Mouse (Mus musculus) hindbrain, embryonic 15.5 days (tissue): ENCODE measurements around the gene Magi1. TPM values are rescaled to one million over a fixed set of nuclear protein-coding genes. Genes with fewer than 3 reads are reported as not detected.

Experiments
- ATAC-seq: fragments of 200-750 bp; cut with Nextera tagmentation; 2 replicates; pipeline ENCODE4 v1.8.0; 2017; ENCODE audit warnings: low read depth, moderate number of reproducible peaks, moderate TSS enrichment; ENCODE audit not compliant: low FRiP score
- H3K27ac ChIP-seq: fragments of 300-500 bp; sonication (generic); replicated peaks from 2 replicates; pipeline ENCODE4 v1.5.1; 2015; ENCODE audit warnings: mild to moderate bottlenecking, inconsistent platforms
- H3K27me3 ChIP-seq: fragments of 300-500 bp; sonication (generic); 2 replicates; pipeline ENCODE4 v1.6.1; 2015; ENCODE audit warnings: control low read depth, inconsistent platforms
- H3K36me3 ChIP-seq: fragments of 300-500 bp; sonication (generic); 2 replicates; pipeline ENCODE4 v1.6.1; 2015; ENCODE audit warnings: control low read depth, inconsistent platforms
- H3K4me1 ChIP-seq: fragments of 300-500 bp; sonication (generic); replicated peaks from 2 replicates; pipeline ENCODE4 v1.6.1; 2015; ENCODE audit warnings: control low read depth, inconsistent platforms
- H3K4me2 ChIP-seq: fragments of 300-500 bp; sonication (generic); 2 replicates; pipeline ENCODE4 v1.6.1; 2015; ENCODE audit warnings: moderate library complexity, mild to moderate bottlenecking, inconsistent platforms
- H3K4me3 ChIP-seq: fragments of 300-500 bp; sonication (generic); 2 replicates; pipeline ENCODE4 v1.5.1; 2015; ENCODE audit warnings: mild to moderate bottlenecking, inconsistent platforms
- H3K9ac ChIP-seq: fragments of 300-500 bp; sonication (generic); 2 replicates; pipeline ENCODE4 v1.6.1; 2015; ENCODE audit warnings: inconsistent platforms
- H3K9me3 ChIP-seq: fragments of 300-500 bp; sonication (generic); 2 replicates; pipeline ENCODE4 v1.6.1; 2016; ENCODE audit warnings: control low read depth, inconsistent platforms
- WGBS: fragments of 180-500 bp; shearing (Covaris S2); methylation state at CpG from one replicate; pipeline ENCODE4 v1.1.7; 2015; 5-methylcytosine and 5-hydroxymethylcytosine counted together
- polyA plus RNA-seq: library from polyadenylated mRNA; unstranded; fragments of >200 nt; fragmentation: Nextera tagmentation; extraction: Ambion mirVana; gene quantifications from 2 replicates; pipeline ENCODE4 v1.2.1, GENCODE M21; 2015

Gene Magi1
- polyA plus RNA-seq, 1 experiment from 2014 or later: 30.4 TPM

- ATAC-seq: no peak
- no peaks in the 10 kb centered on the region for H3K27me3 ChIP-seq
- H3K4me2 ChIP-seq: no peak overlapping the region
Observed at GRCm38 (mm10) chr6:94225091-94225490, 58.6 kb downstream of the Magi1 start.

DNA sequence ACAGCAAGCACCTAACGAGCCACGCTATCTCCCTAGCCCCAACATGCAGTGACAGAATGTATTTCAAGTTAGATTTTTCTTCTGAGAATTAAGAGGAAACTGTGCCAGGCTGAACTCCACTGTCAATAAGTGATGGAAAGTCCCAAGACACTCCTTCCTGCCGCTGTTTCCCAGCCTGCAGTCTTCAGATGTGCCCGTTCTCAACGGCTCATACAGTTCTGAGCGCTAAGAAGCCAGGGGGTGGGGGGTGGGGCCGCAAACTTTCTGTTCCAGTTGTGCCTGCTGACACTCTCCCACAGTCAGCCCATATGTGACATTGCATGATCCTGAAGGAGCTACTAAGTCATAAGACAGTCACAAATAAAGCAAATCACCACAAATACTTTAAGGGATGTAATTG, 61.5 kb downstream of the Magi1 start:
- no peak overlapping the region for H3K4me3 ChIP-seq
- no peaks in the 10 kb centered on the region for H3K27me3 ChIP-seq
- no peaks in the 10 kb centered on the region for H3K36me3 ChIP-seq
- no peak overlapping the region for H3K9ac ChIP-seq
- no peak for ATAC-seq
- WGBS: 57% methylated on average over 7 of the region's 7 CpGs
- no peak overlapping the region for H3K4me2 ChIP-seq
- no peaks in the 10 kb centered on the region for H3K4me1 ChIP-seq
- H3K9me3 ChIP-seq: no peaks in the 10 kb centered on the region
- no peak overlapping the region for H3K27ac ChIP-seq

More at GRCm38 (mm10) chr6:94225091-94225490, 58.6 kb downstream of the Magi1 start:
- H3K36me3 ChIP-seq: no peaks in the 10 kb centered on the region
- H3K4me3 ChIP-seq: no peak overlapping the region
- H3K9ac ChIP-seq: no peak overlapping the region
- WGBS: 72% methylated on average over 6 of the region's 6 CpGs
- H3K4me1 ChIP-seq: no peaks in the 10 kb centered on the region
- no peaks in the 10 kb centered on the region for H3K9me3 ChIP-seq
- no peak overlapping the region for H3K27ac ChIP-seq

GRCm38 (mm10) chr6:94221750-94222149, 62.0 kb downstream of the Magi1 start:
- H3K4me3 ChIP-seq: no peak overlapping the region
- no peak overlapping the region for H3K27ac ChIP-seq
- H3K27me3 ChIP-seq: no peaks in the 10 kb centered on the region
- ATAC-seq: no peak
- H3K9me3 ChIP-seq: no peaks in the 10 kb centered on the region
- no peak overlapping the region for H3K4me2 ChIP-seq
- 90% methylated on average over 6 of the region's 6 CpGs for WGBS
- H3K9ac ChIP-seq: no peak overlapping the region
- no peaks in the 10 kb centered on the region for H3K36me3 ChIP-seq
- H3K4me1 ChIP-seq: no peaks in the 10 kb centered on the region

DNA sequence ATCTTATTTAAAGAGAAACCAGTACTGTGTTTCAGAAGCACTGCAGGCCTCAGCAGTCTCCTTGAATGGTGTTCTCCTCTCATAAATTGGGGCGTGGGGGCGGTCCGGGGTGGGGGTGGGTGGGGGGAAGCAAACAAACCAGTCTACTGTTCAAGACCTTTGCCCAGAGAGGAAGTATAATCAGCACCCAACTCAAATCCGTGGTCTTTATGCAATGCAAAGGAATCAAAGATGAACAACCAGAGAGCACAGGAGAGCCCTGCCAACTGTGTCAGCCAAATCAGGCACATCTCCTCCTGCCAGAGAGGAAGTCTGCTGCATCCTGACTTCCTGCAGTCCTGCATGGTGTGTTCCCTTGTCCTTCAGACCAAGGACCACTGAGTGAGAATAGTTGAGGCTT, 65.6 kb downstream of the Magi1 start:
- no peaks in the 10 kb centered on the region for H3K36me3 ChIP-seq
- H3K4me1 ChIP-seq: no peaks in the 10 kb centered on the region
- H3K9me3 ChIP-seq: no peaks in the 10 kb centered on the region
- no peaks in the 10 kb centered on the region for H3K27me3 ChIP-seq
- ATAC-seq: no peak
- 79% methylated on average over 4 of the region's 4 CpGs for WGBS
- H3K9ac ChIP-seq: no peak overlapping the region
- H3K27ac ChIP-seq: no peak overlapping the region
- H3K4me2 ChIP-seq: no peak overlapping the region
- H3K4me3 ChIP-seq: no peak overlapping the region

DNA sequence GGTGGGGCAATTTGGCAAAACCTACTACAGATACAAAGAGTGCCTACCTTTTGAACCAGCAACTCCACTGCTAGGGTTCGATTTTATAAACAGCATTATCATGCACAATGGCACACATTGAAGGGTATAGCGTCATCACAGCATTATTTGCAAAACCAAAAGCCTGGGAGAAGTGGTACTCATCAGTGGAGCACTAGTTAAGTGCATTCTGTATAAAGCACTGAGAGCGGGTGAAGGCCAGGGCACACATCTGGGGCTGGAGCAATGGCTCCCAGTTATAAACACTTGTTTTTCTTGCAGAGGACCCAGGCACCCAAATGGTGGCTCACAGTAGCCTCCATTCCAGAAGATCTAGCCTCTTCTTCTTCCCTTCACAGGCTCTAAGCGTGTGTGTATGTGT, 67.9 kb downstream of the Magi1 start:
- Histone ChIP-seq H3K36me3 (no peaks in the 10 kb centered on the region), H3K4me1 (no peaks in the 10 kb centered on the region), H3K27me3 (no peaks in the 10 kb centered on the region), H3K4me2 (no peak overlapping the region), H3K9me3 (no peaks in the 10 kb centered on the region), H3K27ac (no peak overlapping the region), H3K9ac (no peak overlapping the region), H3K4me3 (no peak overlapping the region)
- 92% methylated on average over 4 of the region's 4 CpGs for WGBS
- no peak for ATAC-seq

DNA sequence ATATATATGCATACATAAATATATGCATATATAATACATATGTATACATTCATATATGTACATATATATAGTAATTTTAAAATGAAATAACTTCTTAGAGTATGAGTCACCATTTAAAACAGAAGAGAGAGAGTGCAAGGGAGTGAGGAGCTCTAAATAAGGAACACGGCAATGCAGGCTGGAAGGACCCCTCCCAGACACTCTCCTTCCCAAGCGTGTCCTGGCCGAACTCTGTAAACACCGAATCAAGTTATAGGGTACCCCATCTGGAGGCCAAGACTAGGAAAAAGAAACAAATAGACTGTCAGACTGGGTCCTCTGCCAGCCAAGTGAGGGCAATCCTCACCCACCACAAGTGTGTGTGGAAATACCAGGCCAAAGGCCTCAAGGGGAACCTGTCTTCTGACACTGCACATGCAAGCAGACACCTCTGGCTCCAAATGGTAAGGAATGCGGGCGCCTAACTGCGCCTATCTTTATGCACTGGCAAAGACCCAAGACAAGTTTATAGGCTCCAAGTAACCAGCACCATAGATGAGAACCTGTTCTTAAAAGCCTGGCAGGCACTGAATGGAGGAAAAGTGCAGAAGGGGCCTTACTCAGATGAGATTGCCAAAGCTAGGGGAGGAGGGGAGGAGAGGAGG, 68.7 kb downstream of the Magi1 start:
- no peaks in the 10 kb centered on the region for H3K4me1 ChIP-seq
- no peaks in the 10 kb centered on the region for H3K9me3 ChIP-seq
- no peak for ATAC-seq
- H3K4me3 ChIP-seq: no peak overlapping the region
- WGBS: 87% methylated on average over 7 of the region's 7 CpGs
- no peak overlapping the region for H3K27ac ChIP-seq
- H3K27me3 ChIP-seq: no peaks in the 10 kb centered on the region
- H3K4me2 ChIP-seq: no peak overlapping the region
- no peaks in the 10 kb centered on the region for H3K36me3 ChIP-seq
- H3K9ac ChIP-seq: no peak overlapping the region

DNA sequence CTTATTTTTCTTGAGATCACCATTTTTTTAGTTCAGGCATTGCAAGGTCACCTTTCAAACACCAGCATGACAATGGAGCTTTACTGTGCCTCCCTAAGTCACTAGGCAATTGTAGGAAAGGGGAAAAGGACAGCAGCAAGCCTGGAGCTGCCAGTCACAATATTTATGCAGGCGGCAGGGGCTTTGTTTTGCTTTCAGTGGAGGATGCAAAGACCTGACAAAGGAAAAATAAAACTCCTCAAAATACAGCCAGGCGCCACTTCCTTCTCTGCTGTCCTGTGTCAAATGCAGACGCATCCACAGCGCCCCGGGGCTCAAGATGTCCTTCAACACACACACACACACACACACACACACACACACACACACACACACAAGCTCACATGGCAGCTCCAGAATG, 77.8 kb downstream of the Magi1 start:
- Histone ChIP-seq H3K27me3 (no peaks in the 10 kb centered on the region), H3K4me2 (no peak overlapping the region), H3K27ac (0 out of 2 replicates have a peak overlapping the region, but pooled peaks have one; percentile 20), H3K4me1 (0 out of 2 replicates have a peak, but pooled peaks cover 11% of the 10 kb centered on the region), H3K36me3 (no peaks in the 10 kb centered on the region), H3K9me3 (no peaks in the 10 kb centered on the region), H3K4me3 (no peak overlapping the region), H3K9ac (no peak overlapping the region)
- 18% methylated on average over 5 of the region's 5 CpGs for WGBS
- no peak for ATAC-seq

DNA sequence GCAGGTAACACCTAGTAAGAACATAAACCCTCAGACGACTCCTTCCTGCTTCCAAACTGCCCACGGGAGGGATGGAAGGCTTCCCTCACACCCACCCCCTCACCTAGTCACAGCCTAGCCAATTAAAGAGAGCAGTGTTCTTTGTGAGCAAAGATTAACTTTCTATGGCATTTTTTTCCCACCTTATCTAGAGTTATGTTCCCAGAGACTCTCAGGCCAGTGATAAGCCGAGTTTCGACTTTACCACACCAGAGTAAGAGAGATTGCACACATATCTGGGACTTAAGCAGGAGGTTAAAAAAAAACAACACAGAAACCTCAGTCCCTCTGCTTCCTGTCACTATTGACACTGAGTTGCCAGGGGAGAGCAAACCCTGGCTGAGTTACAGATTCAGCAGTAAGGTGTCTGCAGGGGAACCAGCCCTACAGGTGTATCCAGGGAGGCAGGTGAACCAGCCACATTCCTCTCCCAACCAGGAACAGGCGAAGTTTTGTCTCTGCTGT, 80.0 kb downstream of the Magi1 start:
- Histone ChIP-seq H3K9me3 (no peaks in the 10 kb centered on the region), H3K4me1 (0 out of 2 replicates have a peak, but pooled peaks cover 11% of the 10 kb centered on the region), H3K9ac (no peak overlapping the region), H3K4me3 (no peak overlapping the region), H3K4me2 (no peak overlapping the region), H3K27me3 (no peaks in the 10 kb centered on the region), H3K27ac (no peak overlapping the region), H3K36me3 (no peaks in the 10 kb centered on the region)
- 76% methylated on average over 5 of the region's 5 CpGs for WGBS
- ATAC-seq: no peak

DNA sequence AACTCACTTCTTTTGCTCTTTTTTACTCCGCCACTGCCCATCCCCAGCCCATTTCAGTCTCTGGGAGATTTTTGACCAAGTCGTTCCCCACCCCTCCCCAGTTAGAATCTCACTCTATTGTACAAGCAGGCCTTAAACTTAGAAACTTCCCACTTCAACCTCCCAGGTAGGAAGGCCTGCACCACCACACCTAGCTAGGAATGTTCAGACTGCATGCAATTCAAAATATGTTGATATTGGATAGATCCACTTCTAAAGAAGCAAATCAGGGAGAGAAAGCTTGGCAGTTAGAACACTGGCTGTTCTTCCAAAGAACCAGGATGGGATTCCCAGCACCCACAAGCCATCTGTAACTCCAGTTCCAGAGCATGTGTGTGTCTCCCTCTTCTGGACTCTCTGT, 81.8 kb downstream of the Magi1 start:
- H3K4me2 ChIP-seq: no peak overlapping the region
- no peaks in the 10 kb centered on the region for H3K36me3 ChIP-seq
- no peak overlapping the region for H3K27ac ChIP-seq
- no peak overlapping the region for H3K9ac ChIP-seq
- WGBS: 94% methylated on average over 2 of the region's 2 CpGs
- no peaks in the 10 kb centered on the region for H3K27me3 ChIP-seq
- 0 out of 2 replicates have a peak, but pooled peaks cover 11% of the 10 kb centered on the region for H3K4me1 ChIP-seq
- no peaks in the 10 kb centered on the region for H3K9me3 ChIP-seq
- no peak overlapping the region for H3K4me3 ChIP-seq
- no peak for ATAC-seq

- Histone ChIP-seq H3K9ac (no peak overlapping the region), H3K4me3 (no peak overlapping the region), H3K27me3 (no peaks in the 10 kb centered on the region), H3K4me2 (no peak overlapping the region), H3K4me1 (0 out of 2 replicates have a peak, but pooled peaks cover 3% of the 10 kb centered on the region), H3K27ac (no peak overlapping the region), H3K9me3 (no peaks in the 10 kb centered on the region), H3K36me3 (no peaks in the 10 kb centered on the region)
- no peak for ATAC-seq
- 74% methylated on average over 3 of the region's 3 CpGs for WGBS
Observed at GRCm38 (mm10) chr6:94200910-94201309, 82.8 kb downstream of the Magi1 start.

DNA sequence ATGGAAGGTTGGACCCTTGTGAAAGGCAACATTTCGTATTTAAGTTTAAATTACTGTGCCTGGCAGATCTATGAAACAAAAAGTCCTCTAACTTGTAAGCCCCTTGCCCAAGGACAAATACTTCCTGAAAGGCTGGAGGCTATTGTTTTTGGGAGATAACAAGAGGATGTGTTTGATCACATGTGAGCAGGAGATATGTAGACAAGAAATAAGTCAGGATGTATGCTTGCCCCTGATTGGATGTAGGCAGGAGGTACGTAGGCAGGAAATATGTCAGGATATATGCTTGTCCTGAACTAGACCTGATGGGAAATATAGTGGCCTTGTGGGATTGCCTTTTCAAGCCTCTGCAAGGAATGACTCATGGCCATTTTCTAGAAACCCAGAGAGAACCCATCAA, 84.0 kb downstream of the Magi1 start:
- 90% methylated on average over 2 of the region's 2 CpGs for WGBS
- Histone ChIP-seq H3K36me3 (no peaks in the 10 kb centered on the region), H3K4me3 (no peak overlapping the region), H3K4me1 (no peaks in the 10 kb centered on the region), H3K27me3 (no peaks in the 10 kb centered on the region), H3K9ac (no peak overlapping the region), H3K4me2 (no peak overlapping the region), H3K9me3 (no peaks in the 10 kb centered on the region), H3K27ac (no peak overlapping the region)
- ATAC-seq: no peak

DNA sequence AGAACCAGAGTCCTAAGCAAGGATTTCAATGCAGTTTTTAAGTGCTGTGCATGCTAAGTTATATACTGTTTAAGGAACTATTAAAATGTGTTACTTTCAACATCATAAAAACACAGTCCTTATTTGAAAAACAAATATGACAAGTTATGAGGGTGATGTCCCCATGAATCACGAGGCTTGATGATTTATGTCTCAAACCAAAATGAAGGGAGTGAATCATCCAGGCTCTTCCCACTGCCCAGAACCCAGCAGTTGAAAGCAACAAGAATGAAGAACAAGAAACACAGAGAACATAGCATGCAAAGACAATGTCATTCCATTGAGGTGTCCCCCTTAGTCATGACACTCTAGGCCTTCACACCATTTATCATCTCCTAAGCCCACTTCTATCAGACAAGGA, 85.9 kb downstream of the Magi1 start:
- no peak for ATAC-seq
- no peaks in the 10 kb centered on the region for H3K4me1 ChIP-seq
- H3K4me3 ChIP-seq: no peak overlapping the region
- no peak overlapping the region for H3K27ac ChIP-seq
- WGBS: 90% methylated on average over 1 of the region's 1 CpGs
- H3K9me3 ChIP-seq: no peaks in the 10 kb centered on the region
- no peak overlapping the region for H3K4me2 ChIP-seq
- H3K36me3 ChIP-seq: no peaks in the 10 kb centered on the region
- no peaks in the 10 kb centered on the region for H3K27me3 ChIP-seq
- no peak overlapping the region for H3K9ac ChIP-seq
